Mouse (Mus musculus) right cerebral cortex, postnatal 14 days (tissue): ENCODE data around the gene Slc7a7.

Experiments used
- DNase-seq: peaks from one replicate; pipeline ENCODE4 v3.0.0; 2022

Gene Slc7a7

DNA sequence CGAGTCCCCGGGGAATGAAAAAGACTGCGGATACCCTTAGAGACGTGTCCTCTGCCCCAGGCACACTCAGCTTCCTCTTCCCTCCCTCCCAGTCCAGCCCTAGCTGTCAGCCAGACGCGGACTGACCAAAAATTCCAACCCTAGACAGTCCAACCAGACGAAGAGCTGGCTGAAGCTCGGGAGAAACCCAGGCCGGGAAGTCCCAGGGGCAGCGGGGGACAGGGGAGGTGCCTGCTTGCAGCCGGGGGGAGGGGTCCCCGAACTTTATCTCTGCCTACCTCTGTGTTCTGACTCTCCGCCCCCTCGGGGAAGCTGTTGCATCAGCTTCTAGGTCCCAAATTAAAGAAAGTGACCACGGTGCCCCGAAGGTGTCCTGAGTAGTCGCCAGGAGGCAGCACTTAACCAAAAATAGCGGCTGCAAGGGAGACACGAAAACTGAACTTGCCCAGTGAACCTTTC is at the start of gene Slc7a7:
Gene Slc7a7 (minus strand): TSS at position 158 of the 459 bp plus-strand sequence.
- DNase-seq, result no peak

DNA sequence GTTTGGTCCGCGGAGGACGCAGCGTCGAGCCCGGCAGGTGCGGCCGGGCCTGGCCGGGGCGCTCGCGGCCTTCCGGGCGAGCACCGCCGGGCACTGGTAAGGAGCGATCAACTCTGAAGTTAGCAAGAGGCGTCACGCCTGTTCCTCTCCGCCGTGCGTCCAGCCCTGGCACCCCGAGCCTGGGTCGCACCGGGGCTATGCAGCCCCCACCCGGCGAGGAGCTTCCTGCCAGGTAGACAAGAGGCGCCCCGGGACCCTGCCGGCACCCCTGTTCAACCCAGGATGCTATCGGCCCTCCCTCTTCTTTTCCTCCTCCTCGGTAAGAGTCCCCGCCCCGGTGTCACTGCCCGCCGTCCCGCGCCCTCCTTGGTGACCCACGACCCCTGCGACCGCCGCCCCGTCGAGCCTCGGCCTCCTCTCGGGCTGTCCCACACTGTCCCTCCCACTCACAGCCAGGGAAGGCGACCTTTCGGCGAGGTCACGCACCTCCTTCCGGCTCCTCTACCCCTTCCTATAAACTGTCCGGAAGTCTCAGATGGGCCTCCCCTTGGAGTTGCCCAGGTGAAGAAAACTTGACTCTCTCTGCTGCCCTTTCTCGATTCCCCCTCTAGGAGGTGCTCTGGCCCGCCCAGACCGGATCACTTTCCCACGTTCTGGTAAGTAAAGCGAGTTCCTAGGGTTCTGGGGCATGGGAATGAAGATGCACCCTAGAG is 46.9 kb upstream of the Slc7a7 start:
- DNase-seq, result peak; percentile 24

GRCm38 (mm10) chr14:54463959-54464292 is 46.3 kb upstream of the Slc7a7 start, which contains the start of gene Lrp10:
Gene Lrp10 (plus strand): TSS chr14:54464137.
- DNase-seq, result peak; percentile 79

DNA sequence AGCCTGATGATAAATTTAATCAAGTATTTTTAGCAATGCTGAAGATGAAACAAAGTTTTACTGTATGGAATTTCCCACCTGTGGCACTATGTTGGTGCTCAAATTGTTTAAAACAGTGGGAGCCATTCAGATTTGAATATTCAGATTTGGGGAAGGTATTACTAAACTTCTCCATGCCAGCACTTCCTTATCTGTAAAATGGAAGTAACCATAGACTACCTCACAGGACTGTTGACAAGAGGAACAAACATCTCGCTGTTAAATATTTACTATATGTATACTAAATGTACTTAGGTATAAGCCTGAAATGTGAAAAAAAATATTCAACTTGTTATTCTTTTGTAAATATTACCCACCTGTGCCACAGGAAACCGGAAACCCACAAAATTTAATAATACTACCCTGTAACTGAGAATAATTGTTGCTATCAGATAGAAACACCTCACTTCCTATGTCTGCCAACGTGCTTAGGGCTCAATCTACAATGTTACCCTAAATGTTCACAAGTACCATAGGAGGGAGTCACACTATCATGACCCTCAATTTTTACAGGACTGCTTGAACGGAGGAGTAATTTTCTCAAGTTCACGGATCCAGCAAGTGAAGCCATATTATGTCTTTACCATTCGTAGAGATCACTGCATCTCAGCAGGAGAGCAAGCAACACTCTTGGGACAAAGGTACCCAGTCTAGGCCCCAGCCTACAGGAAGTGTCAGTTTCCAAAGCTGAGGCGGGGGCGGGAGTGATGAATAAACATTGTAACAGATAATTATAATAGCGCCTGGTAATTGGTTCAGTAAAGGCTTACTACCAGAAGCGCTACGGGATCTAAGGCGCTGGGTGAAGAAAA is 45.8 kb upstream of the Slc7a7 start:
- no peak for DNase-seq

DNA sequence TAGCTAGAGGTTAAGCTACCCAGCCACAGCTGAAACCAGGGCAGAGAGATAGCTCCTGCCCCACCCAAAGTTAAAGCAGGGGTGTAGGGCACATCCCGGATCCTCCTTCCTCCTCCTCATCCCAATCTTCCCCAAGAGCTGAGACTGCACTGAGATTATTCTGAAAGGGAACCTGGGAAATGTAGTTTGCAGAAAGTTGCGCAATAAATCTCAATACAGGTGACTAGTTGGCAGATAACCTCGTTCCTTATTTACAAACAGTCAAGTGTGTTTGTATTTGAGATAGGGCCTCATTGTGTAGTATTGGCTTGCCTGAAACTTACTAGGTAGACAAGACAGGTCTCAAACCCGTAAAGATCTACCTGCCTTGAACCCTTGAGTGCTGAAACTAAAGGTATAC is 44.6 kb upstream of the Slc7a7 start:
- DNase-seq, result no peak

DNA sequence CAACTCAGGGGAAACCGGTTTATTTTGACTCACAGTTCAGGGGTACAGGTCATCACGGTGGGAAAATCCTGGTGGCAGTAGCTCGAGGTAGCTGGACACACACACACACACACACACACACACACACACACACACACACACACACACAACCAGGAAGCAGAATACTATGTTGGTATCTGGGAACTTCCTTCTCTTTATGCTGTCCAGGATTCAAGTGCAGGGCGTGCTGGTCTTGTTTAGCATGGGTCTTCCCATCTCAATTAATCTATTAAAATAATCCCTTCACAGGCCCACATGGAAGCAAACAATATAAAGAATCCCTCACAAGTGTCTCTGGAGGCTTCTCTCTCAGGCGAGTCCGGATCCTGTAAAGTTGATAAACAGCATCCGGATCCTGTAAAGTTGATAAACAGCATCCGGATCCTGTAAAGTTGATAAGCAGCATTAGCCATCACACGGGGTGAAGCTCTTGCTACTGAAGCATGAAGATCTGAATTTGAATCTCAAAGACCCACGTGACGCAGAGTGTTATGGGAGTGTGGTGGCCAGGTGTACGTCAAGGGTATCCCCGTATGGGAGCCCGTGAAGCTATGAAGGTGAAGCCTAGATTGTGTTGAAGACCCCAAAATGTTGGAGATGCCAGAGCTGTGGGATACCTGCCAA is 40.5 kb upstream of the Slc7a7 start:
- DNase-seq, result no peak

DNA sequence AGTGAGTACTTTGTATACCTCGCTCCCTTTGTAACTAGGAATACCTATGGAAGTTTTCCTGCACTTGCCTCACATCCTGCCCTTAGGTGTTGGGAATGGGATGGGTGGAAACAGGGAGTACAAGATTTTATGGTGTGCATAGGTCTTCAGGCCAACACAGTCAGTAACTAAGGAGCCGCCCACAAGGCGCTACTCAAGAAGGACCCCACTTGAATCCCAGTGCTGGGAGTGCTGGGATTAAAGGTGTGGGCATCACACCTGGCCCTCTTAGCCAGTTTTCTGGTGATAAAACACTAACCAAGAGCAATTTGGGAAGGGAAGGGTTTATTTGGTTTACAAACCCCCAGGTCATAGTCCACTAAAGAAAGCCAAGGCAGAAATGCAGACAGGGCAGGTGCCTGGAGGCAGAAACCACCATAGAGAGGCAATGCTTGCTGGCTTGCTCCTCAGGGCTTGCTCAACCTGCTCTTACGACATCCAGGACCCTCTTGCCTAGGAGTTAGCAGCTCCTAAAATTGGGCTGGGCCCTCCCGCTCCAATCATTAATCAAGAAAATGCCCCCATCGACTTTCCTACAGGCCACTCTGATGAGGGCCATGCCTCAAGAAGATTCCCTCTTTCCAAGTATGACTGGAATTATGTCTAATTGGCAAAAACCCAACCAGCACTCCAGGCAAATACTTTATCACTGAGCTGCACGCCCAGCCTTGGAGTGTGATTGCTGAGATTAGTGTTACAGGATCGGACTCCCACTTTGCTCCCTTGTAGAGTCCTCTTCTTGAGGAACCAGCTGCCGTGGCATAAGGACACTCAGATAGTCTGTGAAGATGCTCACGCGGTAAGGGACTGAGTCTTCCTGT is 37.3 kb upstream of the Slc7a7 start:
- no peak for DNase-seq

DNA sequence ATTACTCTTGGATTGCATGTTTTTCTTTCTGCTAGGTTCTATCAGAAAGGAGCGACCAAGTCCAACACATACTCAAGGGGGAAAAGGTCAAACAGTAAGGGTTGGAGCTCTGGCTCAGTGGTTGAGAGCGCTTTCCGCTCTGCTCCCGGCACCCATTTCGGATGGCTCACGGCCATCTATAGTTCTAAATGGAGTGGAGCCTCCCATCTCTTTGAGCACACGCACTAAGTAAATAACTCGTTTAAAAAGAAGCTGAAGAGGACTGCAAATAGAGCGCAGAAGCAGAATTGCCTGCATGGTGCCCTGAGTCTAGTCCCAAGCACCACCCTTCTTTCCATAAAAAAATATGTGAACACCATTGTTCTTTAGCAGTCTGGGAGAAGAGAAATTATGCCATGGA is 36.0 kb upstream of the Slc7a7 start:
- no peak for DNase-seq

DNA sequence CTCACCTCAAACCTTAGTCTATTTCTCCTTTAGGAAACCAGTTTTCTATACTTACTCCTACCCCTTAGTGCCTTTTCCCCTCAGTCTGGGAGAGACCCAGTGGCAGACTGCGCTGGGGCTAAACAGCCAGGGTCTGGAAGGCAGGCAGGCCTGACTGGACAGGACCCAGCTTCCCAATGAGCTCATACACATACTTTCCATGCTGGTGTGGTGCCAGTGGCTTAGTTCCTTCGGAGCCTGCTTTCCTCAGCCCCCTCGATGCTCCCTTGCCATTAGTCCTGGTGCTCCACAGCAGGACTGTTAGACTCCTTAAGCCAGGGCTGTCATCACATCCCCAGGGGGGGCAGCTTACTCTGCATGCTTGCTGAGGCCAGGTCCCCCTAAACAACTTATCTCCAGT is 27.9 kb upstream of the Slc7a7 start:
- no peak for DNase-seq

- DNase-seq, result no peak
Observed at GRCm38 (mm10) chr14:54443712-54444618, 26.4 kb upstream of the Slc7a7 start.

DNA sequence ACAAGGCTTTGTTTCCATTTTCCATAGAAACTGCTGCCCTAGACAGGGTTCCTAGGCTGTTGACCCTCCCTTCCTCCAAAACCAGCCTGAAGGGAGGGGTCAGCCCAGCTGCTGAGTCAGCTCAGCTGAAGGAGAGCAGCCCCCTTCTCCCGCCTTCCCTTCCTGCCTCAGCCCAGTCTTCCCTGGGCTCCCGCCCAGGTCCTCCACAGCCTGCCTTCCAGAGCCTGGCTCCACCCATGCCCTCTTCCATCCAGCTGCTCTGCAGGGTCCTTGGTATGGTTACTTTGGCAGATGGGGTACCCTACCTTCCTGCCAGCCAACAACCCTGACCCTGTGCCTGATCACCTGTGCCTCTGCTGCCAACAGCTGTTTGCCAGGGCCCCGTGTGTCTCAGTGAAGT is 25.6 kb upstream of the Slc7a7 start:
- DNase-seq, result no peak

DNA sequence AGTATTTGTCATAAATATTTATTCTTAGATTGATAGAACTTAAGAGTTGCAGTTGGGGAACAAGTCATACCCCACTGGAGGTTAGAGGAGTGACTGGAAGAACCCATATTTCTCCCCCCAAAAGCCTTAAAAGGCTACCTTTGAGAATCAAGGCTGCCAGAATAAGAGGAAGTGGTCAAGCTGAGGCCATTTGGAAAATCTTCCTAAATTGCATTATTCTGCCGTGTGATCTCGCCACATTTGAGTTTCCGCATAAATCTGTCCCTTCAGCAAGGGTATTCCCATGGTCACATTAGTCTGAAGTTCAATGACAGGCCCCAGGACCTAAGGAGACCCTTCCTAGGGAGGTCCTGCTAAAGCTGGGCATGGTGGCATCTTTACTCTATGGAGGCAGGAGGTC is 25.0 kb upstream of the Slc7a7 start:
- no peak for DNase-seq

DNA sequence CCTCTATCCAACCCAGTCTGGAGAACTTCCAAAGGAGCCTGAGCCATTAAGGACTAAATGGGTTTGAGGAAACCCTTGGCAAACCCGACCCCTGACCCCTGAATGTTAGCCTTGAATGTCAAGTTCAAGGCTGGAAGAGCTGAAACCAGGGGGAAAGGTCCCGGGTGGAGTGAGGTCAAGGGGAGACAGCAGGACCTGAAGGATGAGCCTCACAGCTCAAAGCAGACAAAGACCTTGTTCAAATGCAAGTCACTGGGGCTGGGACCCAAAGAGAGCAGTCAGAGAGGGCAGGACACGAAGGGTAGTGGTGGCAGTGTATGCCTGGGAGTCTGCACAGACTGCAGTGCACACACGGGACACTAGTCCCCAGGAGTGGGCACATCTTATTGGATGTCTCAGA is 23.8 kb upstream of the Slc7a7 start:
- no peak for DNase-seq

GRCm38 (mm10) chr14:54440538-54440937 is 23.0 kb upstream of the Slc7a7 start:
- no peak for DNase-seq

DNA sequence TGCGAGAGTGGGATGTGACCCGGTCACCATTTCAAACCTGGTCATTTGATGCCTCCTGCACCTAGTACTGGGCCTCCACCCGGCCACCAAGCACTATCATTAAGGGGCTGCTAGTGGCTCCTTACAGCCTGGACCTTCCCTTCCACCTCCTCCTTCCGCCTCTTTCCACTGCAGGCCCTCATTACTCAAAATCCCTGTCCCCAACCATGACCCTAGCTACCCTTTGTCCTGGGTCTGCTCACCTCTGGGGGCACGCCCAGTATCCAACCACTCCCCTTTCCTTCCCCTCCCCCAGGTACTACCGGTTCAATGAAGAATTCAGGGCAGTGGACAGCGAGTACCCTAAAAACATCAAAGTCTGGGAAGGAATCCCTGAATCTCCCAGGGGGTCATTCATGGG is 22.0 kb upstream of the Slc7a7 start:
- no peak for DNase-seq

- DNase-seq, result no peak
Observed at GRCm38 (mm10) chr14:54439155-54439554, 21.6 kb upstream of the Slc7a7 start.

DNA sequence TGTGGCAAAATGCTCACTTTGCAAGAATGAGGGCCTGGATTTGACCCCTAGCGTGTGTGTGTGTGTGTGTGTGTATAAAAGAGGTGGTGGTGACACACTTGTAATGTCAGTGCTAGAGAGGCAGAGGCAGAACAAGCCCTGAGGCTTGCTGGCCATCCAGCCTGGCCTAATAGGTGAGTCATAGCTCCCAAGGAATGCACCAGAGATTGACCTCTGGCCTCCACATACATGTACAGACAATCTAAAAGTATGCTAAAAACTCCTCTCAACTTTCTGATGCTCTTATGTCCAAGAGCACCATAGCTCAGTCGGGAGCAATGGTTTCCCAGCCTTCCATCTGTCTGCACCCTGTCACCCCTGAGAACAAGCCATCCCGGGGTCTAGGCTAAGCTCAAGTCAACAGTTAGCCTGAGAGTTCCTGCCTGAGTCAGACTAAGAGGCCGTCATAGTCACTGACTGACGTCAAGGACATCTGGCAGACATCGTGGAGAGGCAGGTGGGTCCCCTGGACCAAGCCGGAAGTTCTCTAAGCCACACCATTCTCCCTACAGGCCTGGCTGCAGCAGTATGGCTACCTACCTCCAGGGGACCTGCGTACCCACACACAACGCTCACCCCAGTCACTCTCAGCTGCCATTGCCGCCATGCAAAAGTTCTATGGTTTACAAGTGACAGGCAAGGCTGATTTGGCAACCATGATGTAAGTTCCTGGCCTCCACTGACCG is 17.8 kb upstream of the Slc7a7 start:
- DNase-seq, result no peak

DNA sequence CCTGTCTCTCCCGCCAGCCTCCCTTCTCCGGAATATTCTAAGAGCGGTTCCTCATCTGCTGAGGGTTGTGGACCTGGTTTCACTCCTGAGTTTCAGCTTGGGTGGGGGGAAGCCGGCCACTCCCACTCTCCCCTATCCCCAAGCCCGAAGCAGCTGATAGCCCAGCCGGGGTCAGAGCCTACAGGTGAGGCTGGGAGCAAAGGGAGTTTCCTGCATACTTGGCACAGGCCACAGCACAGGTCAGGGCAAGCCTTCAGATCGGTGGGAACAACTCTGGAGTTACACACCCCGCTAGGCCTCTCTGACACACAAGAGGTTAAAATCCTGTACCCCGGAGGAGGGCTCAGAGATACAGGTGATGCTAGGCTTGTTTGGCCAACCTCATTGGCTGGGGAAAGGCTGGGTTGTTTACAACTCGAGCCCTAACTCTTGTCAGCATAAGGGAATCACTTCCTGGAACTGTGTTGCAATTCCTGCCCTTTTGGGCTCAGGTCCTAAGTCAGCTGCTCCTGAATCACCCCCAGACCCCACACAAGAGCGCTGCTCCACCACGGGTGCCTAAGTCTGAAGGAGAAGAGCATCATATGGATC is 16.5 kb upstream of the Slc7a7 start:
- DNase-seq, result no peak

GRCm38 (mm10) chr14:54432837-54433830 is 15.6 kb upstream of the Slc7a7 start:
- DNase-seq, result no peak
